In the genomic region with DNA sequence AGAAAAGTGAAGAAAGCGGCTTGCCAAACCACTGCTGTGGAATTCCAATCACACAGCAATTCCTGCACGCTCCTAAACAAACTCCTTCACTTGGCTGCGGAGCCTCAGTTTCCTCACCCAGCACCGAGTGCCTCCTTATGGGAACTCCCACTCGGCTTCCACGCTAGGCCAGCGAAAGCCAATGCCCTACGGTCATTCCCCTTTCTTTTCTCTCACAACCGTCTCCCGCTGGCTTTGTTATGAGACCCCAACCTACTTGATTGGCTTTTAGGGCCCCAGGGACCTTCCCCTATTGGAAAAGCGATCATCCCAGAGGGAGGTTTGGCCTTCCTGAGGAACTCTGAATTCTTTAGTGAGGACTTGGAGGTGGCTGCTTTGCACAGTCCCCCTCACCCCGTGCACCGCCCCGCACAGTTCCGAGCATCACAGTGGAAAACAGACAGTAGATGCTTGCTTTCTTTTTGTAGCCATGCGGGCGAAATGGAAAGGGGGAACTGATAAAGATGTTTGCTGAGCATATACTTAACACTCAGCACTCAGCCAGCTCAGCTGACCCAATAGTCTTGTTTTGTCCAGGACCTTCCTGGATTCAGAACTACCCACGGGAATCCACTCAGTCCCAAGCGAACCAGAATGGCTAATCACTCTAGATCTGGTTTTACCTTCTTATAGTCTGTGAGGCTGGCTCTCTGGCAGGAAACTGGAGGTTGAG, we compare ENCODE assay signal across 8 mouse cellular contexts. TPM values are rescaled to one million over a fixed set of nuclear protein-coding genes. Genes with fewer than 3 reads are reported as not detected.
DNase-seq lines count a peak whose midpoint lies in the region; ATAC-seq lines count a peak whose summit lies in the region.

No protein-coding gene starts in this region.

- H3K9ac ChIP-seq in lung, embryonic 16.5 days (ENCODE audit: low read length): peak overlapping the region; percentile 70
- H3K9ac ChIP-seq in forebrain, embryonic 11.5 days (ENCODE audit: low read length): peak overlapping the region; percentile 58
- H3K9ac ChIP-seq in limb, embryonic 15.5 days: peak overlapping the region; percentile 37
- 0 out of 2 replicates have a peak overlapping the region, but pooled peaks have one; percentile 27 for H3K9ac ChIP-seq in stomach, embryonic 15.5 days

- H3K4me1 ChIP-seq in lung, embryonic 16.5 days (replicated peaks; ENCODE audit: control insufficient read depth, insufficient read depth, low read length): peaks cover 53% of the 10 kb centered on the region
- peaks cover 6% of the 10 kb centered on the region for H3K4me1 ChIP-seq in forebrain, embryonic 11.5 days (replicated peaks; ENCODE audit: control insufficient read depth, insufficient read depth, low read length)
- H3K4me1 ChIP-seq in limb, embryonic 15.5 days: peaks cover 35% of the 10 kb centered on the region
- H3K4me1 ChIP-seq in stomach, embryonic 15.5 days: peaks cover 48% of the 10 kb centered on the region

- ATAC-seq in lung, embryonic 16.5 days (ENCODE audit: low read depth): no peak; the same call in 1 of the 2 replicates
- peak; percentile 35; the same call in 1 of the 2 replicates for ATAC-seq in forebrain, embryonic 11.5 days (replicated peaks; ENCODE audit: low FRiP score)
- ATAC-seq in limb, embryonic 15.5 days (ENCODE audit: insufficient number of reproducible peaks, low FRiP score, low TSS enrichment, low read depth): no peak
- ATAC-seq in stomach, embryonic 15.5 days (ENCODE audit: insufficient read depth, low FRiP score, low read depth): no peak
- no peak for ATAC-seq in erythroblast, adult 5-6 weeks (replicated peaks; ENCODE audit: low FRiP score, poor library complexity, severe bottlenecking)

- no peaks in the 10 kb centered on the region for H3K9me3 ChIP-seq in lung, embryonic 16.5 days (ENCODE audit: control insufficient read depth, low read length)
- no peaks in the 10 kb centered on the region for H3K9me3 ChIP-seq in forebrain, embryonic 11.5 days (ENCODE audit: control insufficient read depth, low read length)
- no peaks in the 10 kb centered on the region for H3K9me3 ChIP-seq in limb, embryonic 15.5 days
- no peaks in the 10 kb centered on the region for H3K9me3 ChIP-seq in stomach, embryonic 15.5 days

- H3K4me3 ChIP-seq in lung, embryonic 16.5 days (ENCODE audit: low read length): peak overlapping the region; percentile 64
- peak overlapping the region; percentile 44 for H3K4me3 ChIP-seq in forebrain, embryonic 11.5 days (ENCODE audit: low read depth, low read length)
- peak overlapping the region; percentile 52 for H3K4me3 ChIP-seq in limb, embryonic 15.5 days
- peak overlapping the region; percentile 51 for H3K4me3 ChIP-seq in stomach, embryonic 15.5 days (replicated peaks)

- no peak for DNase-seq in lung, postnatal 36 days
- peak; percentile 65 for DNase-seq in forebrain, embryonic 11.5 days (ENCODE audit: low spot score)
- DNase-seq in cerebellum, adult 11 months: no peak
- DNase-seq in cerebellum, adult 9-11 months: no peak

- peak overlapping the region; percentile 72 for H3K4me2 ChIP-seq in lung, embryonic 16.5 days (ENCODE audit: low read depth, low read length)
- peak overlapping the region; percentile 97 for H3K4me2 ChIP-seq in forebrain, embryonic 11.5 days (ENCODE audit: low read depth, low read length, severe bottlenecking)
- peak overlapping the region; percentile 98 for H3K4me2 ChIP-seq in limb, embryonic 15.5 days
- peak overlapping the region; percentile 94 for H3K4me2 ChIP-seq in stomach, embryonic 15.5 days

- 9% methylated on average over 19 of the region's 19 CpGs for WGBS in lung, embryonic 16.5 days
- 2% methylated on average over 19 of the region's 19 CpGs for WGBS in forebrain, embryonic 11.5 days
- WGBS in limb, embryonic 15.5 days: 4% methylated on average over 19 of the region's 19 CpGs
- WGBS in stomach, embryonic 15.5 days: 13% methylated on average over 19 of the region's 19 CpGs

- H3K36me3 ChIP-seq in lung, embryonic 16.5 days (ENCODE audit: control insufficient read depth, insufficient read depth, low read length): no peaks in the 10 kb centered on the region
- no peaks in the 10 kb centered on the region for H3K36me3 ChIP-seq in forebrain, embryonic 11.5 days (ENCODE audit: control insufficient read depth, insufficient read depth, low read length)
- no peaks in the 10 kb centered on the region for H3K36me3 ChIP-seq in limb, embryonic 15.5 days
- no peaks in the 10 kb centered on the region for H3K36me3 ChIP-seq in stomach, embryonic 15.5 days

- H3K27ac ChIP-seq in lung, embryonic 16.5 days (ENCODE audit: low read length): peak overlapping the region; percentile 49
- no peak overlapping the region for H3K27ac ChIP-seq in forebrain, embryonic 11.5 days (ENCODE audit: low read depth, low read length)
- H3K27ac ChIP-seq in limb, embryonic 15.5 days: peak overlapping the region; percentile 43; the same call in 1 of the 2 replicates
- H3K27ac ChIP-seq in stomach, embryonic 15.5 days: peak overlapping the region; percentile 64; the same call in 1 of the 2 replicates

- no peaks in the 10 kb centered on the region for H3K27me3 ChIP-seq in lung, embryonic 16.5 days (ENCODE audit: control insufficient read depth, insufficient read depth, low read depth, low read length)
- peaks cover 19% of the 10 kb centered on the region for H3K27me3 ChIP-seq in forebrain, embryonic 11.5 days (ENCODE audit: control insufficient read depth, insufficient read depth, low read length)
- peaks cover 53% of the 10 kb centered on the region for H3K27me3 ChIP-seq in limb, embryonic 15.5 days
- H3K27me3 ChIP-seq in stomach, embryonic 15.5 days (replicated peaks): peaks cover 12% of the 10 kb centered on the region

RNA-seq across cellular contexts. Expression of a gene that starts 0.5 kb away (rescaled TPM):
- 193 and 203 TPM in 2 replicates for polyA plus RNA-seq in lung, embryonic 16.5 days (2015; fragmentation: Nextera tagmentation; extraction: Ambion mirVana)
- polyA plus RNA-seq in forebrain, embryonic 11.5 days (2014; fragmentation: Nextera tagmentation; extraction: Ambion mirVana): 43.2 and 50.1 TPM in 2 replicates
- polyA plus RNA-seq in limb, embryonic 15.5 days (2015; fragmentation: Nextera tagmentation; extraction: Ambion mirVana): 57.1 and 61.8 TPM in 2 replicates
- 43.9 and 48.5 TPM in 2 replicates for polyA plus RNA-seq in stomach, embryonic 15.5 days (2015; fragmentation: Nextera tagmentation; extraction: Ambion mirVana)
- 0.58 and 0.84 TPM in 2 replicates for total RNA-seq in erythroblast, adult 5-6 weeks (2015; ENCODE audit: low replicate concordance)
- 1.8 and 3.3 TPM in 2 replicates for total RNA-seq in erythroblast, adult 5-6 weeks (2017; ENCODE audit: low replicate concordance)

RNA-seq across cellular contexts. Expression of a gene that starts 21.1 kb away (rescaled TPM):
- polyA plus RNA-seq in lung, embryonic 16.5 days (2015; fragmentation: Nextera tagmentation; extraction: Ambion mirVana): 75.3 and 75.8 TPM in 2 replicates
- 81.9 and 84.5 TPM in 2 replicates for polyA plus RNA-seq in forebrain, embryonic 11.5 days (2014; fragmentation: Nextera tagmentation; extraction: Ambion mirVana)
- polyA plus RNA-seq in limb, embryonic 15.5 days (2015; fragmentation: Nextera tagmentation; extraction: Ambion mirVana): 62.9 and 67.5 TPM in 2 replicates
- polyA plus RNA-seq in stomach, embryonic 15.5 days (2015; fragmentation: Nextera tagmentation; extraction: Ambion mirVana): 64.7 and 70.9 TPM in 2 replicates
- 5.6 and 22.6 TPM in 2 replicates for total RNA-seq in erythroblast, adult 5-6 weeks (2015; ENCODE audit: low replicate concordance)
- total RNA-seq in erythroblast, adult 5-6 weeks (2017; ENCODE audit: low replicate concordance): 19.0 and 30.5 TPM in 2 replicates

RNA-seq across cellular contexts. Expression of a gene that starts 24.7 kb away (rescaled TPM):
- polyA plus RNA-seq in lung, embryonic 16.5 days (2015; fragmentation: Nextera tagmentation; extraction: Ambion mirVana): 7.1 and 7.8 TPM in 2 replicates
- polyA plus RNA-seq in forebrain, embryonic 11.5 days (2014; fragmentation: Nextera tagmentation; extraction: Ambion mirVana): 3.2 and 4.5 TPM in 2 replicates
- 5.8 and 9.3 TPM in 2 replicates for polyA plus RNA-seq in limb, embryonic 15.5 days (2015; fragmentation: Nextera tagmentation; extraction: Ambion mirVana)
- 6.2 and 6.9 TPM in 2 replicates for polyA plus RNA-seq in stomach, embryonic 15.5 days (2015; fragmentation: Nextera tagmentation; extraction: Ambion mirVana)
- not detected in 2 replicates for total RNA-seq in erythroblast, adult 5-6 weeks (2015; ENCODE audit: low replicate concordance)
- total RNA-seq in erythroblast, adult 5-6 weeks (2017; ENCODE audit: low replicate concordance): 1.4 TPM in 1 of 2 replicates, not detected in the other

RNA-seq across cellular contexts. Expression of a gene that starts 25.3 kb away (rescaled TPM):
- polyA plus RNA-seq in lung, embryonic 16.5 days (2015; fragmentation: Nextera tagmentation; extraction: Ambion mirVana): 156 and 161 TPM in 2 replicates
- 82.4 and 83.3 TPM in 2 replicates for polyA plus RNA-seq in forebrain, embryonic 11.5 days (2014; fragmentation: Nextera tagmentation; extraction: Ambion mirVana)
- polyA plus RNA-seq in limb, embryonic 15.5 days (2015; fragmentation: Nextera tagmentation; extraction: Ambion mirVana): 178 and 187 TPM in 2 replicates
- 132 and 159 TPM in 2 replicates for polyA plus RNA-seq in stomach, embryonic 15.5 days (2015; fragmentation: Nextera tagmentation; extraction: Ambion mirVana)
- 26.8 and 36.1 TPM in 2 replicates for total RNA-seq in erythroblast, adult 5-6 weeks (2015; ENCODE audit: low replicate concordance)
- 33.5 and 39.9 TPM in 2 replicates for total RNA-seq in erythroblast, adult 5-6 weeks (2017; ENCODE audit: low replicate concordance)

RNA-seq across cellular contexts. Expression of a gene that starts 29.7 kb away (rescaled TPM):
- not detected in 2 replicates for polyA plus RNA-seq in lung, embryonic 16.5 days (2015; fragmentation: Nextera tagmentation; extraction: Ambion mirVana)
- polyA plus RNA-seq in forebrain, embryonic 11.5 days (2014; fragmentation: Nextera tagmentation; extraction: Ambion mirVana): not detected in 2 replicates
- polyA plus RNA-seq in limb, embryonic 15.5 days (2015; fragmentation: Nextera tagmentation; extraction: Ambion mirVana): not detected in 2 replicates
- not detected in 2 replicates for polyA plus RNA-seq in stomach, embryonic 15.5 days (2015; fragmentation: Nextera tagmentation; extraction: Ambion mirVana)
- total RNA-seq in erythroblast, adult 5-6 weeks (2015; ENCODE audit: low replicate concordance): not detected in 2 replicates
- total RNA-seq in erythroblast, adult 5-6 weeks (2017; ENCODE audit: low replicate concordance): not detected in 2 replicates
